32 mouse cellular contexts compared by ENCODE assay signal in the genomic region with DNA sequence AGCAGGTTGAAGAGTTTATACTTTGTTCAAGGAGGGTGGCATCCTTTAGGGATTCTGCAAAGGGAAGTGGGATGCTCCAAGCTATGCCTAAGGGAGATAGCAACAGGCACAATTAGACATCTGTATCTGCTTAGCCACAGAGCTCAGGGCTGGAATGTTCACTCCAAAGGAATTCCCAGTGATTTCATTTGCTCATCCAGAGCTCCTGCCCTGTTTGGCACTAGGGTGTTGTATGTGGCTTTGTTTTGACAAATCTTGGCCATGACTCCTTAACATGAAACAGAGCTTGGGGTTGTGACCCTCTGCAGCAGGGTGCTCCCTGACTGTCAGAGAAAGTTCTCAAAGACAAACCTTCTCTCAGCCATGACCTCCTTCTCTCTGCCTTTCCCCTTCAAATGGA.
DNase-seq lines count a peak whose midpoint lies in the region; ATAC-seq lines count a peak whose summit lies in the region.
"Had no signal": no experiment of that assay in that cellular context is flagged by ENCODE, and none has a peak within 500 bp of the region (broad histone marks: within the 10 kb centered on the region; RNA-seq: fewer than 3 reads in every experiment).

No protein-coding gene starts in this region.

- H3K27ac ChIP-seq in embryonic facial prominence, embryonic 14.5 days (replicated peaks; ENCODE audit: low read depth, low read length): no peak overlapping the region
- H3K27ac ChIP-seq in embryonic facial prominence, embryonic 10.5 days (replicated peaks): no peak overlapping the region
- H3K27ac ChIP-seq in hindbrain, embryonic 10.5 days: no peak overlapping the region
- no peak overlapping the region for H3K27ac ChIP-seq in hindbrain, embryonic 16.5 days (ENCODE audit: low read depth, low read length)
- H3K27ac ChIP-seq: embryonic facial prominence, embryonic 15.5 days; forebrain, embryonic 12.5 days; heart, adult 2 months; hindbrain, embryonic 15.5 days; intestine, embryonic 15.5 days; kidney, postnatal 0 days; limb, embryonic 13.5 days; liver, embryonic 12.5 days; midbrain, embryonic 12.5 days; neural tube, embryonic 13.5 days; stomach, embryonic 15.5 days had no signal

- no peak for ATAC-seq in embryonic facial prominence, embryonic 14.5 days (ENCODE audit: low read depth)
- no peak for ATAC-seq in hindbrain, embryonic 16.5 days
- ATAC-seq: intestine, embryonic 15.5 days; liver, embryonic 12.5 days; liver, postnatal 0 days; Patski had no signal

- H3K27me3 ChIP-seq in embryonic facial prominence, embryonic 14.5 days (replicated peaks; ENCODE audit: control insufficient read depth, insufficient read depth, low read length): no peaks in the 10 kb centered on the region
- H3K27me3 ChIP-seq in embryonic facial prominence, embryonic 10.5 days (replicated peaks; ENCODE audit: low read depth, poor library complexity, severe bottlenecking): no peaks in the 10 kb centered on the region
- H3K27me3 ChIP-seq in hindbrain, embryonic 10.5 days (ENCODE audit: insufficient read depth, poor library complexity, severe bottlenecking): no peaks in the 10 kb centered on the region
- no peaks in the 10 kb centered on the region for H3K27me3 ChIP-seq in hindbrain, embryonic 16.5 days (replicated peaks; ENCODE audit: control insufficient read depth, insufficient read depth, low read length)
- H3K27me3 ChIP-seq: embryonic facial prominence, embryonic 15.5 days; forebrain, embryonic 12.5 days; heart, embryonic 12.5 days; hindbrain, embryonic 15.5 days; intestine, embryonic 15.5 days; limb, embryonic 13.5 days; liver, embryonic 12.5 days; midbrain, embryonic 12.5 days; neural tube, embryonic 13.5 days; Patski; stomach, embryonic 15.5 days had no signal

- H3K9ac ChIP-seq in embryonic facial prominence, embryonic 14.5 days (ENCODE audit: low read depth, low read length): no peak overlapping the region
- H3K9ac ChIP-seq in hindbrain, embryonic 16.5 days (ENCODE audit: low read depth, low read length): no peak overlapping the region
- H3K9ac ChIP-seq: embryonic facial prominence, embryonic 15.5 days; forebrain, embryonic 12.5 days; heart, embryonic 12.5 days; hindbrain, embryonic 15.5 days; intestine, embryonic 15.5 days; limb, embryonic 13.5 days; liver, embryonic 12.5 days; liver, postnatal 0 days; midbrain, embryonic 12.5 days; neural tube, embryonic 13.5 days; stomach, embryonic 15.5 days had no signal

- no peaks in the 10 kb centered on the region for H3K9me3 ChIP-seq in embryonic facial prominence, embryonic 14.5 days (ENCODE audit: control insufficient read depth, low read length)
- no peaks in the 10 kb centered on the region for H3K9me3 ChIP-seq in embryonic facial prominence, embryonic 10.5 days
- no peaks in the 10 kb centered on the region for H3K9me3 ChIP-seq in hindbrain, embryonic 10.5 days
- no peaks in the 10 kb centered on the region for H3K9me3 ChIP-seq in hindbrain, embryonic 16.5 days (ENCODE audit: control insufficient read depth, low read length)
- H3K9me3 ChIP-seq: embryonic facial prominence, embryonic 15.5 days; forebrain, embryonic 12.5 days; G1E; heart, embryonic 12.5 days; hindbrain, embryonic 15.5 days; intestine, embryonic 15.5 days; limb, embryonic 13.5 days; liver, embryonic 12.5 days; midbrain, embryonic 12.5 days; neural tube, embryonic 13.5 days; stomach, embryonic 15.5 days had no signal

- no peak overlapping the region for H3K4me3 ChIP-seq in embryonic facial prominence, embryonic 14.5 days (ENCODE audit: low read depth, low read length)
- no peak overlapping the region for H3K4me3 ChIP-seq in embryonic facial prominence, embryonic 10.5 days
- H3K4me3 ChIP-seq in hindbrain, embryonic 10.5 days: no peak overlapping the region
- no peak overlapping the region for H3K4me3 ChIP-seq in hindbrain, embryonic 16.5 days (ENCODE audit: low read length)
- H3K4me3 ChIP-seq: embryonic facial prominence, embryonic 15.5 days; forebrain, embryonic 12.5 days; heart, adult 2 months; heart, embryonic 12.5 days; hindbrain, embryonic 15.5 days; intestine, embryonic 15.5 days; limb, embryonic 13.5 days; liver, embryonic 12.5 days; midbrain, embryonic 12.5 days; neural tube, embryonic 13.5 days; stomach, embryonic 15.5 days had no signal

- H3K4me1 ChIP-seq in embryonic facial prominence, embryonic 14.5 days (ENCODE audit: control insufficient read depth, insufficient read depth, low read length): no peaks in the 10 kb centered on the region
- H3K4me1 ChIP-seq in embryonic facial prominence, embryonic 10.5 days: no peaks in the 10 kb centered on the region
- H3K4me1 ChIP-seq in hindbrain, embryonic 10.5 days (replicated peaks): no peaks in the 10 kb centered on the region
- no peaks in the 10 kb centered on the region for H3K4me1 ChIP-seq in hindbrain, embryonic 16.5 days (ENCODE audit: control insufficient read depth, insufficient read depth, low read depth, low read length)
- H3K4me1 ChIP-seq: embryonic facial prominence, embryonic 15.5 days; forebrain, embryonic 12.5 days; heart, embryonic 12.5 days; hindbrain, embryonic 15.5 days; intestine, embryonic 15.5 days; limb, embryonic 13.5 days; liver, embryonic 12.5 days; midbrain, embryonic 12.5 days; neural tube, embryonic 13.5 days; stomach, embryonic 15.5 days had no signal

- H3K36me3 ChIP-seq in embryonic facial prominence, embryonic 14.5 days (ENCODE audit: control insufficient read depth, insufficient read depth, low read length): no peaks in the 10 kb centered on the region
- no peaks in the 10 kb centered on the region for H3K36me3 ChIP-seq in embryonic facial prominence, embryonic 10.5 days (replicated peaks)
- H3K36me3 ChIP-seq in hindbrain, embryonic 10.5 days: no peaks in the 10 kb centered on the region
- no peaks in the 10 kb centered on the region for H3K36me3 ChIP-seq in hindbrain, embryonic 16.5 days (ENCODE audit: control insufficient read depth, insufficient read depth, low read length)
- H3K36me3 ChIP-seq: embryonic facial prominence, embryonic 15.5 days; forebrain, embryonic 12.5 days; G1E; heart, embryonic 12.5 days; hindbrain, embryonic 15.5 days; intestine, embryonic 15.5 days; limb, embryonic 13.5 days; liver, embryonic 12.5 days; midbrain, embryonic 12.5 days; neural tube, embryonic 13.5 days; stomach, embryonic 15.5 days had no signal

- no peak overlapping the region for H3K4me2 ChIP-seq in embryonic facial prominence, embryonic 14.5 days (ENCODE audit: low read depth, low read length)
- H3K4me2 ChIP-seq in hindbrain, embryonic 16.5 days (ENCODE audit: low read length): no peak overlapping the region
- H3K4me2 ChIP-seq: embryonic facial prominence, embryonic 15.5 days; forebrain, embryonic 12.5 days; heart, embryonic 12.5 days; hindbrain, embryonic 15.5 days; intestine, embryonic 15.5 days; limb, embryonic 13.5 days; liver, embryonic 12.5 days; midbrain, embryonic 12.5 days; neural tube, embryonic 13.5 days; stomach, embryonic 15.5 days had no signal

- peak; percentile 19 for DNase-seq in embryonic facial prominence, embryonic 14.5 days (ENCODE audit: low spot score)
- DNase-seq in embryonic facial prominence, embryonic 10.5 days (ENCODE audit: low spot score): no peak
- DNase-seq in hindbrain, embryonic 10.5 days (ENCODE audit: low spot score): peak; percentile 6
- DNase-seq in 3T3-L1 (ENCODE audit: low read depth, low spot score): peak; percentile 82
- DNase-seq in embryo, embryonic 11 days: peak; percentile 17
- no peak for DNase-seq in kidney, adult 9 months
- DNase-seq in adrenal gland, adult 8-10 months: no peak
- DNase-seq: adrenal gland, postnatal 25 days; cerebellum, adult 11-12 months; cerebellum, postnatal 10 days; heart, adult 2 months; heart, postnatal 4 days; kidney, adult 2 months; kidney, postnatal 4 days; liver, postnatal 0 days; retina, postnatal 1 day; right cerebral cortex, postnatal 14 days; thymus, postnatal 14 days had no signal

Comparison
In these comparisons a context has a peak if more than half of its experiments do, and no peak if none do; other contexts are left out.
1. DNase-seq: peak in embryonic facial prominence, embryonic 14.5 days (single experiment), hindbrain, embryonic 10.5 days (single experiment), 3T3-L1 (single experiment) and embryo, embryonic 11 days (single experiment); none in embryonic facial prominence, embryonic 10.5 days (single experiment), kidney, adult 9 months (single experiment) and adrenal gland, adult 8-10 months (single experiment).